Mouse (Mus musculus) layer of hippocampus, adult 18-20 months (tissue): ENCODE data around the gene Vps37b. TPM values are rescaled to one million over a fixed set of nuclear protein-coding genes. Genes with fewer than 3 reads are reported as not detected.

Experiments used
- DNase-seq, 2 experiments: peaks; one replicate each; pipeline ENCODE4 v3.0.0; 2022; ENCODE audit warnings: low spot score in 2 of 2
- total RNA-seq, 2 experiments: library from RNA; stranded (reverse); gene quantifications; 2 replicates each; pipeline ENCODE4 v1.2.3; 2021

Vps37b gene
- total RNA-seq, 2 experiments from 2014 or later = 38.0 to 43.9 TPM

- no peak for DNase-seq
Measured at GRCm38 (mm10) chr5:124046741-124047401, 14.8 kb upstream of the Vps37b start.

DNA sequence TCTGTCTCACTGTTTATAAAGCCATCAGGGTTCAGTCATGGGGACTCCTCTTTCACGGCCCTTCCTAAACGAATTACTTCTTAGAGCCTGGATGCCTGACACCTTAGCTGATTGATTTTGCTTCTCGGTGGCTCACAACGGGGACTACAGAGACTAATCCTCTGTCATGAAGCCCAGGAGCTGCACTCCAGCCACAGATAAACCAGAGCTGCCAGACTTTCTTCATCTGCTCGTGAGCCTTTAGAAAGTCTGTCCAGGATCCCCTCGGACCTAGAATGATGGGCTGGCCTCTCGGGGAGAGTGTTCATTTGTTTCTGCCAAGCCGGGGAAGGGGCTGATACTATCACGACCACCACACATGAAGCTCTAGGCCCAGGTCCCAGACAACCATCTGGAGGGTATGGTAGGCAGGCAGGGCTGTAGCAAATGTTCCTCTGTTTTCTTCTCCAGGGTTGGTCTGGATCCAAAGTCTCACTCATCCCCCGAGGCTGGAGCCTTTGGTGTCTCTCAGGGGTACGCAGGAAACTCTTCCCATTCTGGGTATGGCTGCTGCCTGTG is 13.5 kb upstream of the Vps37b start:
- DNase-seq = peak in 1 of 2 experiments; percentile 67

DNA sequence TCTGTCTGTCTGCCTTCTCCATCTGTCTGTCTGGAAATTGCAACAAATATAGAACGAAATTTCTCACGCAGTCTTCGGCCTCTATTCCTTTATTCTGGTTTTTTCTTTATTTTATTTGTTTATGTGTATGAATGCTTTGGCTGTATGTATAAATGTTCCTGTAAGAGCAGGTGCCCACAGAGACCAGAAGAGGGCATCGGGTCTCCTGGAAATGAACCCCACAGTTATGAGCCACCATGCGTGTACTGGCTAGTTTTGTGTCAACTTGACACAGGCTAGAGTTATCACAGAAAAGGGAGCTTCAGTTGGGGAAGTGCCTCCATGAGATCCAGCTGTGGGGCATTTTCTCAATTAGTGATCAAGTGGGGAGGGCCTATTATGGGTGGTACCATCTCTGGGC is 11.9 kb upstream of the Vps37b start:
- DNase-seq = no peak

DNA sequence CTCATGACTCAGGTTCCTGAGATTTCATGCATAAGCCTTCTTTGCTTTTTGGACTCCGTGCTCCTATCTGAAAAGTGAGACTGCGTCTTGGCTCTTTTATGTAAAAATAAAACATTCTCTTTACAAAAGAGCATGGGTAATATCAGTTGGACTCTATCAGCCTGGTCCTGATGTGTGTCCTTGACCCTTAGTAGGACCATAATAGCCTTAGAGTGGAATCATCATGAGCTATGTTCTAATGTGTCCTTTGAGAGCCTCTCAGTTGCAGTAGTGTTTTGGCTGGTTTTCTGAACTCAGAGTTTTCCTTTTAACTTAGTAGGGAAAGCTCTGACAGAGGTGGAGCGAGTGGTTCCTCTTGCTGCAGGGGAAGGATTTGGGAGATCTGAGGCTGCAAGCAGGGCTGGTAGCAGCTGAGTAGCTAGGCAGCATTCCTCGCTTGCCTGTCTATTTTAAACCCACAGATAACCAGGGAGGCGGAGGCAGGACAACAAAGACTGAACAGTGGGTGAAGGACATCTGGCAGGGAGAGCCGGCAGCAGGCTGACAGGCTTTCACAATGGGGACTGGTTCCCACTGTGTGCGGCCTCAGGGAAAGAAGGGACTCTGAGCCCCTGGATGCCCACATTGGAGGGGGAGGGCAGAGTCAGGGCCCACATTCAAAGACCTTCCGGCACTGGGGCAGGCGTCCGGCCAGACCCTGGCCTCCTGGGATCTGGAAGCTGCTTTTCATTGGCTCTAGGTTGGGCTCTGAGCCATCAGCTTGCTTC is 11.3 kb upstream of the Vps37b start:
- peak; percentile 86 to 94 for DNase-seq

DNA sequence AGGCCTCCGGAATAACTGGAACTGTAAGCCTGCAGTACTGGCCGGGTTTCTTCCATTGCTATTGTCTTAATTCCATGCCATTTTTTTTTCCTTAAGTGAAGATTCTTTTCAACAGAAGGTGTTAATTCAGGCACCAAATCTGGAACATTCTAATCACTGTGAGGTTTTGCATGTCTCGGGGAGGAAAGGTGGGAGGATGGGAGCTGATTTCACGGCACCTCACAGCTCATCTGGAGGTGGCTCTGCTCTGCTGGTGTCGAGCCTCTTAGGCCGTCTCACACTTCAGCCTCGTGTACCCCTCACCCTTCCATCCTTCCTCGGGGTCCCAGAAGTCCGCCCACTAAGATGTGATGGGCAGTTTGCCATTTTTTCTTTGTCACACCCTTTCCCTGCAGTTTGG is 9.0 kb upstream of the Vps37b start:
- DNase-seq = no peak

DNA sequence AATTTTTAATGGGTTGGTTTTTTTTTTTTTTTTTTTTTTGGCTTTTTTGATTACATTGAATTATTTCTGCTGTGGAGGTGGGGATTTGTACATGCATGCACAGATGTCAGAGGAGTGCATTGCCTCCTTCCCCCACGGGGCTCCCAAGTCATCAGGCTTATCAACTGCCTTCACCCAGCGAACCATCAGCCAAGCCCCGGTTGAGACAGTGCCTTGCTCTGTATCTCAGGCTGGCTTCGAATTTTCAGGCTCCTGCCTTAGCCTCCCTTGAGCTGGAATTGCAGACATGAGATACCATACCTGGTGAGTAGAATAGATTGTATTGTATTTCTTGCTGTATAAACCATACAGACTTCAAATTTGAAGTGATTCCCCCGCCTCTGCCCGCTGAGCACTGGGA is 7.5 kb upstream of the Vps37b start:
- no peak for DNase-seq

GRCm38 (mm10) chr5:124036836-124037235 is 4.8 kb upstream of the Vps37b start:
- DNase-seq = no peak

DNA sequence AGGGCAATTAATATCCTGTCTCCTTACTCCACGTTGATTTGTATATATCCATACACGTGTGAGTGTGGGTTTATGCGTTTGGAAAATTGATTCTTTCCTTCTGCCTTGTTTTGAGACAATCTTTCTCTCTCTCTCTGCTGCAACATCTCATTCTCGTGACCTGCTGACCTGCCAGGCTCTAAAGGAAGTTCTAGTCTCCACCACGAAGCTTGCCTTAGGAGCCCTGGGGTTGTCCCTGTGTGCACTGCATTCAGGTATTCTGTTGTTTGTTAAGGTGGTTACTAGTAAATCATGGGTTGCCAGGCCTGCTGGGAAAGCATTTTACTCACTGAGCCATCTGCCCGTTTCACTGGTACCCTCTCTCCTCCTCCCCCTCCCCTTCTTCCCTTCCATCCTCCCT is 4.3 kb upstream of the Vps37b start:
- DNase-seq = no peak

- DNase-seq = no peak
Measured at GRCm38 (mm10) chr5:124035806-124036205, 3.7 kb upstream of the Vps37b start.

DNA sequence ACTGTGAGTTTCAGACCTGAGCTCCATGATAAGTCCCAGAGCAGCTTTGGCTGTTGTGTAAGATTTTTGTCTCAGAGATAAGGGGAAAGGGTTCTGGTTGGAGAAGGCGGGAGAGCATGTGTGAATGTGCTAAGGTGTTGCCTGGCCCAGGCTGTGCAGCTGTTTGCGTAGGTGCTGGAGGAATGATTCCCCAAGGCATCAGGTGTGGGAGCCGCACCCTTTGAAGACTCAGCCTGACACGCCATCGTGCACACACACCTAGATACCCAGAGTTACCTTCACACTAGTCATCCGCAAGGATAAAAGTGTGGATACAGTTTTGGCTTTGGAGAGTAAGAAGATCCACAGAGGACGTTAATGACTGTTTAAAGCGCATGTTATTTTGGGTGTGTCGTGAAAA is 3.3 kb upstream of the Vps37b start:
- DNase-seq = no peak

DNA sequence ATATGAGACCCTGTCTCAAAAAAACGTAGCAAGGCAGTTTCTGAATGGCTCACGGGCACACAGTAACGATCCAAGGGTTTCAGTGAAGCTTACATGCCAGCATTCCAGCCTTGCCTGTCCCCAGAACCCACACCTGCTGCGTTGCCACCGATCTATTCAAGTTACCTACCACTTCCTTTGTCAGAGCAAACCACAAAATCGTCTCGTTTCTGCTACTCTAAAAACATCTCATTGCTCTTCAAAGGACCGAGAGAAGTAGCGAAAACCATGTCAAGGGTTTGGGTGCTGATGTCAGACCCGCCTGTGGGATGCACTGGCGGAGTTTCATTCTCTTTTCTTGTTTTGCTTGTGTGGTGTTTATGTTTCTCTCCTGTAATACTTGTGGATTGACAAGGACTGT is 2.4 kb upstream of the Vps37b start:
- DNase-seq = no peak

DNA sequence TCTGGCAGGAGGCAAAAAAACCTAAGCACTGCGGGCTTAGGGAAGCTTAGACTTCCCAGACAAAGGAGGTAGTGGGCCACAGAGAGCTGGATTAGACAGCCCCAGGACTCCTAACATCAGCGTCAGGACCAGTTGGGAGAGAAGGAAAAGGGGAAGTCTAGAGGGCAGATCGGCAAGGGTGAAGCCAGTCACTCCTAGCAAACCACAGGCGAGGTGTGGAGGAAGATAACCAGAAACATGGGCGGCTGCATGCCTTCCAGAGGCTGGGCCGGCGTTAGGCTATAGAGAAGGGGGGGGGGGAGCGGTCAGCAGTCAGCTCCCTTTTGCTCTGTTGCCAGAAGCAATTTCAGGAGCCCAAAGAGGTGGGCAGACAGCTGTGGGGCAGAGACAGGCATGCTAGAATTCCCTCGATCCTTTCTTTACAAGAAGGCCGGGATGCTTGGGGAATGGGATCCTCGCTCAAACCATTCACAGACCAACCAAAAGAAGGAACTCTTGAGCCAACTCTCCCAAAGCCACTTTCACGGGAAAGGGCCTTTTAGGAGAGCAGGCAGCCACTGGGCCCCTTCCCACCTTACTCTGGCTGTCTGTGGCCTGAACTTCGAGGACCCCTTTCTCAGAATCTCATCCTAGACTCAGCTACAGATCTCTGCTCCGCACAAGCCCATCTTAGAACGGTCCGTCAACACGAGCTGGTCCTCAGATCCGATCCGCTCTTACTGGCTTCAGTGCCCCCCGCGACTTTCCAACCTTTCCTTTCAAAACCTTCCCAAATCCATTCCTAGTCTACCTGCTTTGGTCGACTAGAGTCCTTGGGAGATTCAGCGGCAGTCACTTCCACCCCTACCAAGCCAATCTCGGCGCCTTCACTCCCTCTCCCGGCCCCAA is 758 bp downstream of the Vps37b start:
- DNase-seq = no peak

GRCm38 (mm10) chr5:124030386-124031067 is 1.5 kb downstream of the Vps37b start:
- no peak for DNase-seq

- DNase-seq = no peak
Measured at GRCm38 (mm10) chr5:124029220-124030035, 2.6 kb downstream of the Vps37b start.

DNA sequence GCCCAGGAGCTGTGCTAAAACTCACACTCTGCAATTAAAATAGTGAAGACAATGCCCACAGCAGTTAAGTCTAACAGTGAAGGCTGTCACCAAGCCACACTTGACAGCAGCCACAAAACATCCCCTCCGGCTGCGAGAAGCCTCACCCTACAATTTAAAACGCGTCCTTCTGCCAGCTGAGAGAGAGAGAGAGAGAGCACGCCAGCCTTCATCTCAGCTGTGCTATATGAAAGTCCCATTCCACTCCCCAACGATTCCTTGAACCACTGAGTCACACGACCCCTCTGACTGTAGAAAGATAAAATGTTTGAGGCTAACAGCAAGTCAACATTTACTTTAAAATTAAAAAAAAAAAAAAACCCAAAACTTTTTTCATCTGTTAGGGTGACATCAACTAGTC is 3.4 kb downstream of the Vps37b start:
- DNase-seq = no peak

DNA sequence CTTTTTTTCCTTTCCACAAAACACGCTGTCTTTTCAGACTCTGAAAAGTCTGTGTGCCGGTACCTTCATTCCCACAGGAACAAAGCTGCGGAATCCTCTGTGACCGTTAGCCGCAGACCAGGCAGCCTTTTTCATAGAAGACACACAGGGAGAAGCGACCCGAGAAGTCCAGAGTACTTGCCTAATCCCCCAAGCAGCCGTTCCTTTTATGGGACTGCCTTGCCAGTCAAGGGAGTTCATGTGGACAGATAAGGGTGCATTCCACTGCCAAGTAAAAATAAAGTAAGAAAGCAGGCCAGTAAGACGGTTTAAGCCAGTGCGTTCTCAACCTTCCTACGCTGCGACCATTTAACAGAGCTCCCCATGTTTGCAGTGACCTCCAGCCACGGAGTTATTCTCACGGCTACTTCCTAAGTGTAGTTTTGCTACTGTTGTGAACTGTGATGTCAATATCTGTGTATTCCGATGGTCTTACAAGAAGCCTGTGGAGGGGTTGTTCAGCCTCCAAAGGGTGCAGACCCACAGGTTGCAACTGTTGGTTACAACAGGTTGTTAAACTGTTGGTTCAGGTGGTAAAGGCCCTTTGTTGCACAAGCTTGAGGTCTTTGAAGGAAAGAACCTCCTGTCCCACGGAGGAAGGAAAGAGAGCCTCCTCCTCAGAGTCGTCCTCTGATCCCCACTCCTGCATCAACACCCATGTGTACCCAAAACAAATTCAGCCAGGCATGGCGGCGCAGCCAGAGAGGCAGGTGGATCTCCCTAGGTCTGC is 4.2 kb downstream of the Vps37b start:
- DNase-seq = no peak

- DNase-seq = no peak
Measured at GRCm38 (mm10) chr5:124026568-124026967, 5.5 kb downstream of the Vps37b start.

DNA sequence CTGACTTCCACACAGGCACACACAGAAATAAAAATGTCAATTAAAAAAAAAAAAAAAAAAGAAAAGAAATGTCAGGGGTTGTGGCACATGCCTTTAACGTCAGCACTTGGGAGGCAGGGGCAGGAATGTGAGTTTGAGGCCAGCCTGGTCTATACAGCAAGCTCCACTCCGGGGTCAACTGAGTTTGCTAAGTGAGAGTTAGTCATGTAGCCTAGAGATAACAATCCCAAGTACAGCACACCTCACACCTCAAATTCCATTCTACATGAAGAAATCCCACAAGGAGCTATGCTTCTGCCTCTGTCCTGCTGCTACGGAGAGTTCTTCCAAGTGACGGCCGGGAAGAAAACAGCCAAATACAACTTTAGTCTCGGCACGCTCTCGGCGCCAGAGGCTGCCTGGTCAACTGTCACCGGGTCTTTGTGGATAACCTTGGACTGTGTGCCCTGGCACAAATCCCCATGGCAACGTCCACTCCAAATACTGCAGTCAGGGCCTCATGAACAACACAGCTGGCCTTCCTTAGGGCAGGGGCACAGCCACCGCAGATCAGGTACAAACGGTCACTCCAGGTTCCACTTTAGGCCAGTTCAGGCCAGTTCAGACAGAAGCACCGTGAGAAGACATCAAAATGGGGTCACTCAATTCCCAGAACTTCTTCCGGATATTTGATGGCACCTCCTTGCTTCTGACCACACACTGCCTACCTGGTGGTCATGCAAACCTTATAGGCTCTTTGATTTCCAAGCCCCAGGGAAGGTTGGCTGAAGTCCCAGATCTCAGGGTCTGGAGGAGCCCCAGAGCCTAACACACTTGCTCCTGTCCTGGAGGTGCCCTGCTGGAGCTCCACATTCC is 6.3 kb downstream of the Vps37b start:
- no peak for DNase-seq
